Mouse (Mus musculus): ENCODE measurements around the gene Dusp12.

GRCm38 (mm10) chr1:170908341-170908740 lies 23.0 kb upstream of the Dusp12 start:
- no peak for TF ChIP-seq CTCF (IDR thresholded peaks at IDR 0.05; ENCODE audit: low read depth, low read length)
- no peak for TF ChIP-seq GATA2 (IDR thresholded peaks at IDR 0.05; ENCODE audit: borderline replicate concordance, low read depth, low read length)
- no peak for TF ChIP-seq TAL1 (conservative IDR thresholded peaks at IDR 0.05; ENCODE audit: low read depth, low read length)
- no peak for TF ChIP-seq GATA1 (IDR thresholded peaks at IDR 0.05; ENCODE audit: borderline replicate concordance, low read length)

Data from G1E (cell line).